Mouse (Mus musculus): ENCODE measurements around the gene Plscr3. TPM values are rescaled to one million over a fixed set of nuclear protein-coding genes. Genes with fewer than 3 reads are reported as not detected.
"Not testable (repeated sequence)": the region's sequence is repeated elsewhere in the genome, so short reads cannot be mapped to it uniquely, and the experiment has no call there.

The Plscr3 gene
- total RNA-seq, 2 experiments from 2014 or later = 31.2 to 37.7 TPM

- not testable (repeated sequence) for DNase-seq (ENCODE audit: low spot score in 2 of 2)
These were observed 17.6 kb downstream of the Plscr3 start for GRCm38 (mm10) chr11:69863729-69864128.

- no peak for DNase-seq (ENCODE audit: low spot score in 2 of 2)
These were observed 18.1 kb downstream of the Plscr3 start for GRCm38 (mm10) chr11:69864138-69864860.

- no peak for DNase-seq (ENCODE audit: low spot score in 2 of 2)
These were observed 19.4 kb downstream of the Plscr3 start for GRCm38 (mm10) chr11:69865561-69865960.

- no peak for DNase-seq (ENCODE audit: low spot score in 2 of 2)
These were observed 21.2 kb downstream of the Plscr3 start for GRCm38 (mm10) chr11:69867335-69867734.

GRCm38 (mm10) chr11:69870289-69871069, 24.3 kb downstream of the Plscr3 start:
- no peak for DNase-seq (ENCODE audit: low spot score in 2 of 2)

- DNase-seq (ENCODE audit: low spot score in 2 of 2) = no peak
These were observed 25.6 kb downstream of the Plscr3 start for GRCm38 (mm10) chr11:69871822-69872221.

- DNase-seq (ENCODE audit: low spot score in 2 of 2) = no peak
These were observed 26.3 kb downstream of the Plscr3 start for GRCm38 (mm10) chr11:69872451-69872850.

- peak in 1 of 2 experiments; percentile 35 for DNase-seq (ENCODE audit: low spot score in 2 of 2)
These were observed 30.0 kb downstream of the Plscr3 start for GRCm38 (mm10) chr11:69876186-69876585.

GRCm38 (mm10) chr11:69876867-69877266, 30.7 kb downstream of the Plscr3 start:
- peak; percentile 91 for DNase-seq (ENCODE audit: low spot score in 2 of 2)

- no peak for DNase-seq (ENCODE audit: low spot score in 2 of 2)
These were observed 31.7 kb downstream of the Plscr3 start, which contains the start of gene Tmem95 for GRCm38 (mm10) chr11:69877878-69878277. Gene Tmem95 (minus strand): TSS chr11:69878018.

- no peak for DNase-seq (ENCODE audit: low spot score in 2 of 2)
These were observed 32.2 kb downstream of the Plscr3 start for GRCm38 (mm10) chr11:69878399-69878798.

- no peak for DNase-seq (ENCODE audit: low spot score in 2 of 2)
These were observed 32.8 kb downstream of the Plscr3 start for GRCm38 (mm10) chr11:69878952-69879351.

- DNase-seq (ENCODE audit: low spot score in 2 of 2) = no peak
These were observed 33.5 kb downstream of the Plscr3 start for GRCm38 (mm10) chr11:69879711-69880110.

GRCm38 (mm10) chr11:69880506-69880852, 34.3 kb downstream of the Plscr3 start:
- DNase-seq (ENCODE audit: low spot score in 2 of 2) = peak; percentile 58 to 66

GRCm38 (mm10) chr11:69880853-69881603, 34.9 kb downstream of the Plscr3 start, which contains the start of gene Kctd11:
Gene Kctd11 (minus strand): TSS chr11:69881406.
- peak; percentile 62 to 77 for DNase-seq (ENCODE audit: low spot score in 2 of 2)

GRCm38 (mm10) chr11:69881787-69882670, 35.9 kb downstream of the Plscr3 start:
- no peak for DNase-seq (ENCODE audit: low spot score in 2 of 2)

GRCm38 (mm10) chr11:69883066-69883465, 36.9 kb downstream of the Plscr3 start:
- DNase-seq (ENCODE audit: low spot score in 2 of 2) = no peak

- DNase-seq (ENCODE audit: low spot score in 2 of 2) = no peak
These were observed 37.5 kb downstream of the Plscr3 start for GRCm38 (mm10) chr11:69883527-69884151.

GRCm38 (mm10) chr11:69884240-69884639, 38.1 kb downstream of the Plscr3 start:
- DNase-seq (ENCODE audit: low spot score in 2 of 2) = no peak

GRCm38 (mm10) chr11:69884663-69885062, 38.5 kb downstream of the Plscr3 start:
- DNase-seq (ENCODE audit: low spot score in 2 of 2) = no peak
